Mouse (Mus musculus) neural tube, embryonic 11.5 days (tissue): ENCODE measurements around the gene Wfikkn1. TPM values are rescaled to one million over a fixed set of nuclear protein-coding genes. Genes with fewer than 3 reads are reported as not detected.

Experiments used
- ATAC-seq: fragments of 200-750 bp; cut with Nextera tagmentation; 2 replicates; pipeline ENCODE4 v1.8.0; 2017; ENCODE audit warnings: moderate number of reproducible peaks, mild to moderate bottlenecking, moderate TSS enrichment, moderate library complexity; ENCODE audit not compliant: insufficient read depth, low FRiP score, low TSS enrichment
- DNase-seq: peaks from one replicate; pipeline ENCODE4 v3.0.0-alpha.2; 2015; ENCODE audit warnings: low spot score
- H3K27ac ChIP-seq: fragments of 300-500 bp; sonication (generic); 2 replicates; pipeline ENCODE4 v1.5.1; 2014; ENCODE audit warnings: low read depth, mild to moderate bottlenecking, low read length
- H3K27me3 ChIP-seq: fragments of 300-500 bp; sonication (generic); 2 replicates; pipeline ENCODE4 v1.6.1; 2014; ENCODE audit warnings: mild to moderate bottlenecking, low read length, mixed read lengths; ENCODE audit not compliant: control insufficient read depth, insufficient read depth
- H3K36me3 ChIP-seq: fragments of 300-500 bp; sonication (generic); 2 replicates; pipeline ENCODE4 v1.6.1; 2014; ENCODE audit warnings: mild to moderate bottlenecking, low read length, moderate library complexity, mixed read lengths; ENCODE audit not compliant: control insufficient read depth, insufficient read depth
- H3K4me1 ChIP-seq: fragments of 300-500 bp; sonication (generic); 2 replicates; pipeline ENCODE4 v1.6.1; 2014; ENCODE audit warnings: low read length, mixed read lengths; ENCODE audit not compliant: control insufficient read depth, insufficient read depth
- H3K4me2 ChIP-seq: fragments of 300-500 bp; sonication (generic); 2 replicates; pipeline ENCODE4 v1.6.1; 2014; ENCODE audit warnings: low read depth, mild to moderate bottlenecking, moderate library complexity
- H3K4me3 ChIP-seq: fragments of 300-500 bp; sonication (generic); 2 replicates; pipeline ENCODE4 v1.5.1; 2014; ENCODE audit warnings: low read depth, low read length
- H3K9ac ChIP-seq: fragments of 300-500 bp; sonication (generic); 2 replicates; pipeline ENCODE4 v1.6.1; 2014; ENCODE audit warnings: mild to moderate bottlenecking, low read length
- H3K9me3 ChIP-seq: fragments of 300-500 bp; sonication (generic); 2 replicates; pipeline ENCODE4 v1.6.1; 2016; ENCODE audit warnings: low read length; ENCODE audit not compliant: control insufficient read depth
- WGBS: fragments of 180-500 bp; shearing (Covaris S2); extraction: QIAGEN DNeasy Blood & Tissue Kit; methylation state at CpG from one replicate; pipeline ENCODE4 v1.1.7; 2014; 5-methylcytosine and 5-hydroxymethylcytosine counted together
- polyA plus RNA-seq: library from polyadenylated mRNA; unstranded; fragments of >200 nt; fragmentation: Nextera tagmentation; extraction: Ambion mirVana; gene quantifications from 2 replicates; pipeline ENCODE4 v1.2.1, GENCODE M21; 2014

Gene Wfikkn1
- polyA plus RNA-seq, 1 experiment from 2014 or later = 1.7 TPM

DNA sequence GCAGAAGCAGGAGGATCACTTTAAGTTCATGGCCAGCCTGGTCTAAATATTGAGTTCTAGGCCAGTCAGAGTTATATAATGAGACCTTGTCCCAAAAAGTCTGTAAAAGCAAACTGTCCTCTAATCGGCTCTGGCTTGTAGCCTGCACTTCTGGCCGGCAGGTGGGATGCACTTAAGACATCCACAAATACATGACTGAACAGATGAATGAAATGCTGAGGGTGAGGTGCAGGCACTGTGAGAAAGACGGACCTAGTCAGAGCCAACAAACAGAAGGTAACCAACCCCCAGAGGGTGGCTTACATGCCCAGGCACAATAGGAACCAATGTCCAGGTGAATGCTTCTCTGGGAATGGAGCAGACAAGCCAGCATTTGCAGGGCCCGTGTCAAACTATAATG is 33.6 kb upstream of the Wfikkn1 start:
- ATAC-seq (no peak), DNase-seq (no peak)
- no peak overlapping the region for H3K4me3 ChIP-seq
- WGBS = 87% methylated on average over 4 of the region's 4 CpGs
- peaks cover 11% of the 10 kb centered on the region for H3K4me1 ChIP-seq
- no peaks in the 10 kb centered on the region for H3K36me3 ChIP-seq
- no peak overlapping the region for H3K27ac ChIP-seq
- no peak overlapping the region for H3K9ac ChIP-seq
- no peak overlapping the region for H3K4me2 ChIP-seq
- no peaks in the 10 kb centered on the region for H3K9me3 ChIP-seq
- H3K27me3 ChIP-seq = no peaks in the 10 kb centered on the region

GRCm38 (mm10) chr17:25913877-25914275 is 33.2 kb upstream of the Wfikkn1 start:
- Histone ChIP-seq H3K4me1 (peaks cover 11% of the 10 kb centered on the region), H3K27ac (no peak overlapping the region), H3K36me3 (no peaks in the 10 kb centered on the region), H3K4me3 (no peak overlapping the region), H3K27me3 (no peaks in the 10 kb centered on the region), H3K9ac (no peak overlapping the region), H3K4me2 (no peak overlapping the region), H3K9me3 (no peaks in the 10 kb centered on the region)
- DNase-seq (no peak), ATAC-seq (no peak)
- WGBS = 94% methylated on average over 1 of the region's 1 CpGs

DNA sequence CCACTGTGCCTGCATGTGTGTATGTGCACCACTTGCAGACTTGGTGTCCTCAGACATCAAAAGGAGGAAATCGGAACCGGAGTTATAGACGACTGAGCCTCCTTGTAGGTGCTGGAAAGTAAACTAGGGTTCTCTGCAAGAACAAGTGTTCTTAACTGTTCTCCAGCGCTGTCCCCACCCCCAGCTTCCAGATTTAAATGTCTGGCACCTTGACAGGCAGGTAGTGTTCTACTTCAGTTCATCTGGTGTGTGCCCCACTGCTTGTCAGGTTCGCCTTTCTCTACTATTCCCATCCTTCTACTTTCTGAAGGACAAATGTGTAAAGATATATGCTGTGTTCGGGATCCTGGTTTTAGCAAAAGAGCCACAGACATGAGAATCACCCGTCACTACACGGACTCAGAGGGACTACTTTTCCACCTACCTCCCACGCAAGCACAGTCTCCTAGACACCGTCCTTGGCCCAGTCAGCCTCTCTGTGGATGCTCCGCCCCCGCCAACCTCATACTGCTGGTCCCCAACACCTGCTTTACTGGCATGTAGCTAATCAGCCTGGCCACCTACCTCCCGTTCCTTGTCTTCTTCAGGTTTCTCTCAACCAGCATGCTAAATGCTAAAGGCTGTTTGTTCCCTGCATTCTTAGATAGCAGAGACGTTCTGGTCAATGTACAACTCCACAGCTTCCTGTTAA is 32.7 kb upstream of the Wfikkn1 start:
- Histone ChIP-seq H3K4me2 (no peak overlapping the region), H3K9me3 (no peaks in the 10 kb centered on the region), H3K4me1 (peaks cover 6% of the 10 kb centered on the region), H3K4me3 (no peak overlapping the region), H3K27ac (no peak overlapping the region), H3K36me3 (no peaks in the 10 kb centered on the region), H3K27me3 (no peaks in the 10 kb centered on the region), H3K9ac (no peak overlapping the region)
- no peak for ATAC-seq
- no peak for DNase-seq
- WGBS = 88% methylated on average over 14 of the region's 14 CpGs

GRCm38 (mm10) chr17:25911816-25912215 is 31.2 kb upstream of the Wfikkn1 start:
- Histone ChIP-seq H3K27me3 (no peaks in the 10 kb centered on the region), H3K27ac (no peak overlapping the region), H3K36me3 (no peaks in the 10 kb centered on the region), H3K4me3 (no peak overlapping the region), H3K4me2 (no peak overlapping the region), H3K4me1 (no peaks in the 10 kb centered on the region), H3K9ac (no peak overlapping the region), H3K9me3 (no peaks in the 10 kb centered on the region)
- WGBS = 91% methylated on average over 4 of the region's 4 CpGs
- ATAC-seq = no peak
- DNase-seq = no peak

- DNase-seq = no peak
- ATAC-seq = no peak
- no peaks in the 10 kb centered on the region for H3K36me3 ChIP-seq
- no peak overlapping the region for H3K9ac ChIP-seq
- no peak overlapping the region for H3K27ac ChIP-seq
- H3K4me2 ChIP-seq = no peak overlapping the region
- no peak overlapping the region for H3K4me3 ChIP-seq
- 93% methylated on average over 2 of the region's 2 CpGs for WGBS
- no peaks in the 10 kb centered on the region for H3K9me3 ChIP-seq
- no peaks in the 10 kb centered on the region for H3K27me3 ChIP-seq
- no peaks in the 10 kb centered on the region for H3K4me1 ChIP-seq
Measured at GRCm38 (mm10) chr17:25907640-25908039, 27.0 kb upstream of the Wfikkn1 start.

- Histone ChIP-seq H3K36me3 (no peaks in the 10 kb centered on the region), H3K9me3 (no peaks in the 10 kb centered on the region), H3K4me1 (no peaks in the 10 kb centered on the region), H3K9ac (no peak overlapping the region), H3K4me3 (no peak overlapping the region), H3K27me3 (no peaks in the 10 kb centered on the region), H3K4me2 (no peak overlapping the region), H3K27ac (no peak overlapping the region)
- 87% methylated on average over 3 of the region's 3 CpGs for WGBS
- no peak for ATAC-seq
- no peak for DNase-seq
Measured at GRCm38 (mm10) chr17:25903061-25903460, 22.4 kb upstream of the Wfikkn1 start.

- no peaks in the 10 kb centered on the region for H3K9me3 ChIP-seq
- no peak overlapping the region for H3K27ac ChIP-seq
- no peaks in the 10 kb centered on the region for H3K36me3 ChIP-seq
- H3K4me3 ChIP-seq = no peak overlapping the region
- H3K27me3 ChIP-seq = no peaks in the 10 kb centered on the region
- H3K9ac ChIP-seq = no peak overlapping the region
- ATAC-seq (no peak), DNase-seq (no peak)
- H3K4me1 ChIP-seq = peaks cover 5% of the 10 kb centered on the region; the same call in 1 of the 2 replicates
- H3K4me2 ChIP-seq = no peak overlapping the region
- WGBS = 90% methylated on average over 1 of the region's 1 CpGs
Measured at GRCm38 (mm10) chr17:25900193-25900592, 19.5 kb upstream of the Wfikkn1 start.

DNA sequence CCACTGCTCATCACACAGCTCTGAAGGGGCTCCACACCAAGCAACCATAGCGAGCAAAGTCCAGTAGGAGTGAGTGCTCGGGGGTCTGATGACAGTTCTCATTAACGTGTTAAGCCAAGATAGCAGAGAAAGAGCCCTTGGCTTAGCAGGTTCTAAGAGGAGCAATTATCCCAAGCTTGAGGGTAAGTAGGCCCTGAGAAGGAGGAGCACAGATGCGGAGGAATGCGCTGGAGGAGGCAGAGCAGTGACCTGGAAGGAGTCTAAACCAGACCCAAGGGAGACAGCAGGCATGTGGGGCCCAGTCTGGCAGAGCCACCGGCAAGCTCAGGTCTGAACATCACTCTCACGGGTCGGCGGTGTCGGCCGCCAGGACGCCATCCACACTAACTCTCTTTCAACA is 15.2 kb upstream of the Wfikkn1 start:
- ATAC-seq = no peak
- H3K36me3 ChIP-seq = no peaks in the 10 kb centered on the region
- peaks cover 5% of the 10 kb centered on the region; the same call in 1 of the 2 replicates for H3K4me1 ChIP-seq
- no peak overlapping the region for H3K4me3 ChIP-seq
- no peaks in the 10 kb centered on the region for H3K27me3 ChIP-seq
- no peaks in the 10 kb centered on the region for H3K9me3 ChIP-seq
- DNase-seq = no peak
- 73% methylated on average over 12 of the region's 12 CpGs for WGBS
- no peak overlapping the region for H3K27ac ChIP-seq
- no peak overlapping the region for H3K9ac ChIP-seq
- H3K4me2 ChIP-seq = no peak overlapping the region

GRCm38 (mm10) chr17:25895415-25895814 is 14.8 kb upstream of the Wfikkn1 start:
- Histone ChIP-seq H3K9me3 (no peaks in the 10 kb centered on the region), H3K4me3 (no peak overlapping the region), H3K9ac (no peak overlapping the region), H3K4me1 (peaks cover 5% of the 10 kb centered on the region; the same call in 1 of the 2 replicates), H3K4me2 (no peak overlapping the region), H3K27ac (no peak overlapping the region), H3K36me3 (no peaks in the 10 kb centered on the region), H3K27me3 (no peaks in the 10 kb centered on the region)
- no peak for ATAC-seq
- no peak for DNase-seq
- WGBS = 22% methylated on average over 2 of the region's 2 CpGs
